24 mouse cellular contexts compared by ENCODE assay signal in genomic region chr10:13693276-13693675, GRCm38 (mm10).
"Had no signal": no experiment of that assay in that cellular context is flagged by ENCODE, and none has a peak within 500 bp of the region (broad histone marks: within the 10 kb centered on the region; RNA-seq: fewer than 3 reads in every experiment).

No protein-coding gene starts in this region.

- H3K27me3 ChIP-seq: heart, embryonic 13.5 days; heart, embryonic 15.5 days; hindbrain, embryonic 13.5 days; hindbrain, embryonic 15.5 days; kidney, embryonic 15.5 days; limb, embryonic 15.5 days; liver, embryonic 12.5 days had no signal

- H3K4me1 ChIP-seq: heart, embryonic 15.5 days; liver, embryonic 12.5 days had no signal

- H3K9ac ChIP-seq: heart, embryonic 13.5 days; heart, embryonic 15.5 days; hindbrain, embryonic 13.5 days; hindbrain, embryonic 15.5 days; kidney, embryonic 15.5 days; limb, embryonic 13.5 days; limb, embryonic 15.5 days; liver, embryonic 12.5 days; liver, embryonic 14.5 days had no signal

- DNase-seq: gastrocnemius, adult 2 months; gastrocnemius, postnatal 10 days; gastrocnemius, postnatal 25 days; heart, adult 18-20 months; heart, postnatal 14 days; heart, postnatal 36 days; kidney, adult 11 months; kidney, adult 2 months; kidney, adult 9 months; kidney, postnatal 14 days; kidney, postnatal 36 days; left cerebral cortex, postnatal 4 days had no signal

- H3K4me3 ChIP-seq: gastrocnemius, adult 2 months; heart, embryonic 13.5 days; heart, embryonic 15.5 days; hindbrain, embryonic 13.5 days; hindbrain, embryonic 15.5 days; kidney, embryonic 15.5 days; left cerebral cortex, adult 2 months; limb, embryonic 13.5 days; limb, embryonic 15.5 days; liver, embryonic 12.5 days had no signal

- H3K36me3 ChIP-seq: heart, embryonic 13.5 days; heart, embryonic 15.5 days; hindbrain, embryonic 13.5 days; hindbrain, embryonic 15.5 days; kidney, embryonic 15.5 days; limb, embryonic 13.5 days; limb, embryonic 15.5 days; liver, embryonic 12.5 days had no signal

- H3K27ac ChIP-seq: gastrocnemius, adult 2 months; heart, embryonic 13.5 days; heart, embryonic 15.5 days; hindbrain, embryonic 13.5 days; hindbrain, embryonic 15.5 days; hindbrain, postnatal 0 days; kidney, embryonic 15.5 days; kidney, postnatal 0 days; left cerebral cortex, adult 2 months; limb, embryonic 13.5 days; limb, embryonic 15.5 days; liver, embryonic 12.5 days; liver, embryonic 14.5 days had no signal
